Mouse (Mus musculus) MEL (cell line): ENCODE data around the gene Areg. TPM values are rescaled to one million over a fixed set of nuclear protein-coding genes. Genes with fewer than 3 reads are reported as not detected.

ENCODE experiments used
- DNase-seq: peaks from one replicate; pipeline ENCODE4 v3.0.0; 2011; ENCODE audit warnings: low read depth, low spot score
- H3K27ac ChIP-seq: 2 replicates; pipeline ENCODE4 v1.5.1; 2012; ENCODE audit warnings: low read depth, mild to moderate bottlenecking, control low read depth, low read length, moderate library complexity; ENCODE audit not compliant: control insufficient read depth
- H3K27me3 ChIP-seq, 2 experiments: fragments of 150-350 bp in 1 of 2; sonication (generic) in 1 of 2; 2 replicates each; pipeline ENCODE4 v1.6.1; 2012; ENCODE audit warnings: low read length in 2 of 2, mild to moderate bottlenecking in 2 of 2, improper control_type of control experiment in 1 of 2, moderate library complexity in 1 of 2; ENCODE audit not compliant: insufficient read depth in 2 of 2, control insufficient read depth in 1 of 2
- H3K36me3 ChIP-seq, 2 experiments: 2 replicates each; pipeline ENCODE4 v1.6.1; 2012 to 2014; ENCODE audit warnings: low read length in 2 of 2, improper control_type of control experiment in 1 of 2, inconsistent platforms in 1 of 2, mild to moderate bottlenecking in 1 of 2; ENCODE audit not compliant: insufficient read depth in 2 of 2, control insufficient read depth in 1 of 2
- H3K4me1 ChIP-seq, 2 experiments: fragments of 150-350 bp in 1 of 2; sonication (generic) in 1 of 2; 2 replicates each; pipeline ENCODE4 v1.6.1; 2012; ENCODE audit warnings: low read length in 2 of 2, improper control_type of control experiment in 1 of 2, mild to moderate bottlenecking in 1 of 2; ENCODE audit not compliant: insufficient read depth in 2 of 2, control insufficient read depth in 1 of 2
- H3K4me3 ChIP-seq, 2 experiments: fragments of 150-350 bp in 1 of 2; sonication (generic) in 1 of 2; 2 replicates each; pipeline ENCODE4 v1.5.1; 2012; ENCODE audit warnings: low read depth in 2 of 2, low read length in 2 of 2, mild to moderate bottlenecking in 2 of 2, moderate library complexity in 2 of 2, control low read depth in 1 of 2, improper control_type of control experiment in 1 of 2; ENCODE audit not compliant: control insufficient read depth in 1 of 2, insufficient read depth in 1 of 2
- H3K79me2 ChIP-seq: 2 replicates; pipeline ENCODE4 v1.6.1; 2012; ENCODE audit warnings: mild to moderate bottlenecking, low read length, moderate library complexity; ENCODE audit not compliant: control insufficient read depth, poor library complexity, insufficient read depth
- H3K9ac ChIP-seq: 2 replicates; pipeline ENCODE4 v1.6.1; 2012; ENCODE audit warnings: low read depth, mild to moderate bottlenecking, control low read depth, low read length, moderate library complexity; ENCODE audit not compliant: control insufficient read depth, poor library complexity, severe bottlenecking
- H3K9me3 ChIP-seq: fragments of 150-350 bp; sonication (generic); replicated peaks from 2 replicates; pipeline ENCODE4 v1.6.1; 2012; ENCODE audit warnings: mild to moderate bottlenecking, low read length, improper control_type of control experiment, moderate library complexity; ENCODE audit not compliant: insufficient read depth
- BHLHE40 ChIP-seq: IDR thresholded peaks from 2 replicates; pipeline ENCODE4 v1.6.1; 2012; ENCODE audit warnings: low read depth, mild to moderate bottlenecking, inconsistent platforms, low read length, improper control_type of control experiment, borderline replicate concordance
- CTCF ChIP-seq, 3 experiments: IDR thresholded peaks in 2 of 3; conservative IDR thresholded peaks in 1 of 3; 2 replicates each; pipeline ENCODE4 v1.5.1; 2011 to 2012; ENCODE audit warnings: low read length in 3 of 3, low read depth in 2 of 3, mild to moderate bottlenecking in 2 of 3, improper control_type of control experiment in 1 of 3, inconsistent platforms in 1 of 3, mixed read lengths in 1 of 3, moderate library complexity in 1 of 3; ENCODE audit not compliant: control insufficient read depth in 1 of 3, insufficient read depth in 1 of 3, poor library complexity in 1 of 3, severe bottlenecking in 1 of 3
- E2F4 ChIP-seq: IDR thresholded peaks from 2 replicates; pipeline ENCODE4 v1.6.1; 2011; ENCODE audit warnings: low read depth, low read length, improper control_type of control experiment, borderline replicate concordance
- ELF1 ChIP-seq: IDR thresholded peaks from 2 replicates; pipeline ENCODE4 v1.6.1; 2014; ENCODE audit warnings: low read depth, mild to moderate bottlenecking, inconsistent platforms, low read length, improper control_type of control experiment, moderate library complexity
- GABPA ChIP-seq: IDR thresholded peaks from 2 replicates; pipeline ENCODE4 v1.6.1; 2012; ENCODE audit warnings: low read depth, mild to moderate bottlenecking, inconsistent platforms, low read length, improper control_type of control experiment, moderate library complexity
- GATA1 ChIP-seq: IDR thresholded peaks from 2 replicates; pipeline ENCODE4 v1.6.1; 2011; ENCODE audit warnings: low read depth, low read length, improper control_type of control experiment
- HCFC1 ChIP-seq: IDR thresholded peaks from 2 replicates; pipeline ENCODE4 v1.6.1; 2012; ENCODE audit warnings: low read depth, mild to moderate bottlenecking, inconsistent platforms, low read length, improper control_type of control experiment, moderate library complexity
- KAT2A ChIP-seq: conservative IDR thresholded peaks from 2 replicates; pipeline ENCODE4 v1.6.1; 2012; ENCODE audit warnings: low read depth, low read length, improper control_type of control experiment, inconsistent platforms
- MAFK ChIP-seq: IDR thresholded peaks from 2 replicates; pipeline ENCODE4 v1.6.1; 2011; ENCODE audit warnings: low read depth, mild to moderate bottlenecking, low read length, improper control_type of control experiment, borderline replicate concordance
- MAX ChIP-seq: IDR thresholded peaks from 2 replicates; pipeline ENCODE4 v1.6.1; 2011; ENCODE audit warnings: low read length, improper control_type of control experiment
- MAZ ChIP-seq: IDR thresholded peaks from 2 replicates; pipeline ENCODE4 v1.6.1; 2012; ENCODE audit warnings: low read depth, mild to moderate bottlenecking, inconsistent platforms, low read length, improper control_type of control experiment
- MEF2A ChIP-seq: IDR thresholded peaks from 2 replicates; pipeline ENCODE4 v1.6.1; 2014; ENCODE audit warnings: low read depth, mild to moderate bottlenecking, inconsistent platforms, low read length, improper control_type of control experiment; ENCODE audit not compliant: poor library complexity, insufficient replicate concordance, severe bottlenecking; ENCODE audit errors: extremely low read depth
- MXI1 ChIP-seq: IDR thresholded peaks from 2 replicates; pipeline ENCODE4 v1.6.1; 2011; ENCODE audit warnings: mild to moderate bottlenecking, low read depth, low read length, improper control_type of control experiment
- MYB ChIP-seq: IDR thresholded peaks from 2 replicates; pipeline ENCODE4 v1.6.1; 2011; ENCODE audit warnings: mild to moderate bottlenecking, low read depth, low read length, improper control_type of control experiment
- POLR2A ChIP-seq, 2 experiments: IDR thresholded peaks; 2 replicates each; pipeline ENCODE4 v1.6.1; 2011 to 2012; ENCODE audit warnings: low read length in 2 of 2, mild to moderate bottlenecking in 2 of 2, control low read depth in 1 of 2, improper control_type of control experiment in 1 of 2, low read depth in 1 of 2, moderate library complexity in 1 of 2; ENCODE audit not compliant: control insufficient read depth in 1 of 2, insufficient read depth in 1 of 2, poor library complexity in 1 of 2
- POLR2AphosphoS2 ChIP-seq: IDR thresholded peaks from 2 replicates; pipeline ENCODE4 v1.6.1; 2011; ENCODE audit warnings: low read length, improper control_type of control experiment
- RAD21 ChIP-seq: IDR thresholded peaks from 2 replicates; pipeline ENCODE4 v1.6.1; 2011; ENCODE audit warnings: mild to moderate bottlenecking, low read depth, low read length, improper control_type of control experiment
- RCOR1 ChIP-seq: IDR thresholded peaks from 2 replicates; pipeline ENCODE4 v1.6.1; 2012; ENCODE audit warnings: low read depth, mild to moderate bottlenecking, inconsistent platforms, low read length, improper control_type of control experiment
- SIN3A ChIP-seq: IDR thresholded peaks from 2 replicates; pipeline ENCODE4 v1.6.1; 2012; ENCODE audit warnings: low read length, improper control_type of control experiment, inconsistent platforms
- SMC3 ChIP-seq: IDR thresholded peaks from 2 replicates; pipeline ENCODE4 v1.6.1; 2011; ENCODE audit warnings: low read depth, low read length, improper control_type of control experiment
- TBP ChIP-seq: IDR thresholded peaks from 2 replicates; pipeline ENCODE4 v1.8.0; 2011; ENCODE audit warnings: low read depth, low read length, improper control_type of control experiment
- TCF12 ChIP-seq: IDR thresholded peaks from 2 replicates; pipeline ENCODE4 v1.6.1; 2014; ENCODE audit warnings: low read depth, mild to moderate bottlenecking, inconsistent platforms, low read length, improper control_type of control experiment, moderate library complexity
- UBTF ChIP-seq: IDR thresholded peaks from 2 replicates; pipeline ENCODE4 v1.6.1; 2012; ENCODE audit warnings: low read depth, mild to moderate bottlenecking, inconsistent platforms, low read length, improper control_type of control experiment, moderate library complexity, borderline replicate concordance; ENCODE audit not compliant: insufficient read depth
- USF2 ChIP-seq, 2 experiments: IDR thresholded peaks; 2 replicates each; pipeline ENCODE4 v1.6.1; 2011 to 2012; ENCODE audit warnings: improper control_type of control experiment in 2 of 2, low read length in 2 of 2, borderline replicate concordance in 1 of 2, inconsistent platforms in 1 of 2, low read depth in 1 of 2, mild to moderate bottlenecking in 1 of 2; ENCODE audit not compliant: insufficient read depth in 1 of 2
- ZC3H11A ChIP-seq: IDR thresholded peaks from 2 replicates; pipeline ENCODE4 v1.6.1; 2012; ENCODE audit warnings: low read depth, mild to moderate bottlenecking, inconsistent platforms, low read length, improper control_type of control experiment
- ZMIZ1 ChIP-seq: IDR thresholded peaks from 2 replicates; pipeline ENCODE4 v1.6.1; 2012; ENCODE audit warnings: low read depth, mild to moderate bottlenecking, inconsistent platforms, low read length, improper control_type of control experiment, moderate library complexity
- ZNF384 ChIP-seq: IDR thresholded peaks from 2 replicates; pipeline ENCODE4 v1.6.1; 2012; ENCODE audit warnings: low read depth, mild to moderate bottlenecking, inconsistent platforms, low read length, improper control_type of control experiment
- polyA plus RNA-seq, 2 experiments: library from polyadenylated mRNA; stranded (reverse) in 1 of 2; unstranded in 1 of 2; fragments of >175 nt in 1 of 2; fragments of >200 nt in 1 of 2; gene quantifications; 2 replicates each; pipeline versions ENCODE4 v1.2.1 to v1.2.4; 2012; ENCODE audit warnings: low replicate concordance in 2 of 2, low read depth in 1 of 2; ENCODE audit not compliant: insufficient read length in 2 of 2, insufficient read depth in 1 of 2, missing spikeins in 1 of 2
- total RNA-seq: library from RNA; depleted of rRNA; stranded (reverse); fragments of 300-350 nt; gene quantifications from 2 replicates; pipeline ENCODE4 v1.2.3, GENCODE M21; 2012

The Areg gene
- total and polyA plus RNA-seq, 3 experiments, result not detected

DNA sequence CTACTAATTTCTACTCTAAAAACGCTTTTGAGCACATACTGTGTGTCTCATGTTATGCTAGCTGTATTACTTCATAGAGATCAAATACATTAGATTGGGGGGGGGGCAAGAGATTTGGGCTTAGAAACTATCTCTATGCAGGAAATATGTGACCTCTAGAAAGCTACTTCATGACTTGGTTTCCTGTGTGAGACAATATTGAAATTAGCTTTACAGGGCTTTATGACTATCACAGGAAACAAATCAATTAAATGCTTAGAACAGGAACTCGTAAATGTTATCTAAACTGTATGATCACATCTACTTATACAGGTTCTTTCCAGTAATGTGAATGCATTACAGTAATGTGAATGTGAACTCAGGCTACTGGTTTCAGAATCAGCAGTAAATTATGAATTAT lies 15.3 kb upstream of the Areg start:
- Histone ChIP-seq H3K36me3 (no peaks in the 10 kb centered on the region), H3K4me3 (no peak overlapping the region), H3K27ac (no peak overlapping the region), H3K9ac (no peak overlapping the region), H3K27me3 (peaks cover 0 to 2% of the 10 kb centered on the region in 2 experiments; a peak in 2 of 4 replicates), H3K79me2 (no peaks in the 10 kb centered on the region), H3K9me3 (no peaks in the 10 kb centered on the region), H3K4me1 (no peaks in the 10 kb centered on the region)
- TF ChIP-seq ZMIZ1, result no peak
- no peak for TF ChIP-seq KAT2A
- no peak for TF ChIP-seq MEF2A
- TF ChIP-seq E2F4, result no peak
- TF ChIP-seq MAZ, result no peak
- no peak for TF ChIP-seq ZNF384
- no peak for TF ChIP-seq SMC3
- no peak for TF ChIP-seq HCFC1
- no peak for TF ChIP-seq TCF12
- TF ChIP-seq MYB, result no peak
- no peak for TF ChIP-seq POLR2AphosphoS2
- no peak for TF ChIP-seq MAX
- DNase-seq, result no peak

- Histone ChIP-seq H3K9ac (no peak overlapping the region), H3K79me2 (no peaks in the 10 kb centered on the region), H3K4me1 (no peaks in the 10 kb centered on the region), H3K27ac (no peak overlapping the region), H3K36me3 (no peaks in the 10 kb centered on the region), H3K4me3 (no peak overlapping the region), H3K27me3 (peaks cover 0 to 2% of the 10 kb centered on the region in 2 experiments; a peak in 2 of 4 replicates), H3K9me3 (no peaks in the 10 kb centered on the region)
- TF ChIP-seq RCOR1 (no peak), ELF1 (no peak), MAFK (no peak), E2F4 (no peak), RAD21 (no peak), GABPA (no peak), SIN3A (no peak), TBP (no peak), USF2 (IDR thresholded peaks at IDR 0.05; ENCODE audit: borderline replicate concordance in 1 of 2, insufficient read depth in 1 of 2, low read depth in 1 of 2, low read length in 2 of 2) (no peak), UBTF (no peak), MXI1 (no peak), MEF2A (no peak), HCFC1 (no peak), CTCF (IDR thresholded peaks at IDR 0.05 in 2 of 3, conservative IDR thresholded peaks at IDR 0.05 in 1 of 3; ENCODE audit: control insufficient read depth in 1 of 3, insufficient read depth in 1 of 3, low read depth in 2 of 3, low read length in 3 of 3, poor library complexity in 1 of 3, severe bottlenecking in 1 of 3) (no peak), MYB (no peak), ZC3H11A (no peak), MAX (no peak), BHLHE40 (no peak), GATA1 (no peak), POLR2A (IDR thresholded peaks at IDR 0.05; ENCODE audit: control insufficient read depth in 1 of 2, insufficient read depth in 1 of 2, low read depth in 1 of 2, low read length in 2 of 2, poor library complexity in 1 of 2) (no peak)
- no peak for DNase-seq
Measured at GRCm38 (mm10) chr5:91126623-91127022, 12.8 kb upstream of the Areg start.
